Mouse (Mus musculus) embryonic facial prominence, embryonic 15.5 days (tissue): Measurements from ENCODE around the gene Ptprz1. TPM values are rescaled to one million over a fixed set of nuclear protein-coding genes. Genes with fewer than 3 reads are reported as not detected.
"Not testable (repeated sequence)": the region's sequence is repeated elsewhere in the genome, so short reads cannot be mapped to it uniquely, and the experiment has no call there.

Source experiments
- ATAC-seq: fragments of 200-750 bp; cut with Nextera tagmentation; 2 replicates; pipeline ENCODE4 v1.8.0; 2017; ENCODE audit warnings: low read depth, moderate TSS enrichment; ENCODE audit not compliant: insufficient number of reproducible peaks, low FRiP score, low TSS enrichment
- H3K27ac ChIP-seq: fragments of 300-500 bp; sonication (generic); replicated peaks from 2 replicates; pipeline ENCODE4 v1.5.1; 2015; ENCODE audit warnings: mild to moderate bottlenecking, inconsistent platforms
- H3K27me3 ChIP-seq: fragments of 300-500 bp; sonication (generic); 2 replicates; pipeline ENCODE4 v1.6.1; 2015; ENCODE audit warnings: inconsistent platforms
- H3K36me3 ChIP-seq: fragments of 300-500 bp; sonication (generic); 2 replicates; pipeline ENCODE4 v1.6.1; 2015; ENCODE audit warnings: mild to moderate bottlenecking, inconsistent platforms
- H3K4me1 ChIP-seq: fragments of 300-500 bp; sonication (generic); 2 replicates; pipeline ENCODE4 v1.6.1; 2015; ENCODE audit warnings: inconsistent platforms
- H3K4me2 ChIP-seq: fragments of 300-500 bp; sonication (generic); replicated peaks from 2 replicates; pipeline ENCODE4 v1.6.1; 2015; ENCODE audit warnings: mild to moderate bottlenecking, inconsistent platforms
- H3K4me3 ChIP-seq: fragments of 300-500 bp; sonication (generic); replicated peaks from 2 replicates; pipeline ENCODE4 v1.5.1; 2015; ENCODE audit warnings: mild to moderate bottlenecking, inconsistent platforms
- H3K9ac ChIP-seq: fragments of 300-500 bp; sonication (generic); 2 replicates; pipeline ENCODE4 v1.6.1; 2015; ENCODE audit warnings: inconsistent platforms
- H3K9me3 ChIP-seq: fragments of 300-500 bp; sonication (generic); replicated peaks from 2 replicates; pipeline ENCODE4 v1.6.1; 2016; ENCODE audit warnings: inconsistent platforms
- WGBS: fragments of 180-500 bp; shearing (Covaris S2); methylation state at CpG from one replicate; pipeline ENCODE4 v1.1.7; 2015; 5-methylcytosine and 5-hydroxymethylcytosine counted together
- polyA plus RNA-seq: library from polyadenylated mRNA; unstranded; fragments of >200 nt; fragmentation: Nextera tagmentation; extraction: Ambion mirVana; gene quantifications from 2 replicates; pipeline ENCODE4 v1.2.1, GENCODE M21; 2015

Ptprz1 gene
- polyA plus RNA-seq, 1 experiment from 2014 or later, result 17.3 TPM

DNA sequence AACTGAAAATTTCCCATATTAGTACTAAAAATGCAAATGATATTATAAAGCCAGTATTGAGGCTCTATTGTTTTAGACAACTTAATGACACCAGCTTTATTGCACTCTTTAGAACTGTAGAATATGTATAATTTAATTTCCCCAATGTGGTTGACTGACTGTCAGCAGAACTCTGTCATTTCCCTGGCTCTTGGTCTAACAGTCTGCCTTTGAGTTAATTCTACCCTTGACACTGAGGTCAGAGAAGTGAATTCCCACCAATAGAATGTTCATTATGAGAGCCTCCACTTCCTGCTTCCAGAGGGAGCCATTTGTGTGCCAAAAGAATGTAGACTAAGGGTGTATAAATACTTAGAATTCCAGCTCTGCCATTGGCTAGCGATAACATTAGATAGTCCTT is 152.9 kb downstream of the Ptprz1 start:
- H3K4me1 ChIP-seq, result no peaks in the 10 kb centered on the region
- no peak for ATAC-seq
- H3K27me3 ChIP-seq, result no peaks in the 10 kb centered on the region
- H3K9ac ChIP-seq, result no peak overlapping the region
- H3K4me2 ChIP-seq, result no peak overlapping the region
- H3K36me3 ChIP-seq, result no peaks in the 10 kb centered on the region
- no peak overlapping the region for H3K27ac ChIP-seq
- H3K4me3 ChIP-seq, result no peak overlapping the region
- H3K9me3 ChIP-seq, result no peaks in the 10 kb centered on the region
- WGBS, result 74% methylated on average over 1 of the region's 1 CpGs

DNA sequence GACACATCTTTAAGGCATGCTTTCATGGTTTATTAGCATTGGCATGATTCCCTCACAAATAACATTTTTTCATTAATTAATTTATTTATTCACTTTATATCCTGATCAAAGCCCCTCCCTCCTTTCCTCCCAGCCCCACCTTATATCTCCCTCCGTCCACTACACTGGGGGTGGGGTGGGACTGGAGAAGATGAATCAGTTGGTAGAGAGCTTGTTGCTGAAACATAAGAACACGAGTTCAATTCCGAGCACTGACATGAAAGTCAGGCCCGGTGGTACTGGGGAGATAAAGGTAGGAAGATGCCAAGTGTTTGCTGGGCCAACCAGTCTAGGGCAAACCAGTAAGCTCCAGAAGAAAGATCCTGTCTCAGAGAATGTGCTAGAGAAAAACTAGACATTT is 173.5 kb downstream of the Ptprz1 start:
- Histone ChIP-seq H3K9ac (no peak overlapping the region), H3K9me3 (no peaks in the 10 kb centered on the region), H3K4me1 (no peaks in the 10 kb centered on the region), H3K4me2 (no peak overlapping the region), H3K36me3 (0 out of 2 replicates have a peak, but pooled peaks cover 3% of the 10 kb centered on the region), H3K27ac (no peak overlapping the region), H3K27me3 (no peaks in the 10 kb centered on the region), H3K4me3 (no peak overlapping the region)
- 88% methylated on average over 4 of the region's 4 CpGs for WGBS
- ATAC-seq, result no peak

- 0 out of 2 replicates have a peak, but pooled peaks cover 5% of the 10 kb centered on the region for H3K36me3 ChIP-seq
- H3K4me3 ChIP-seq, result no peak overlapping the region
- no peak overlapping the region for H3K27ac ChIP-seq
- WGBS, result 88% methylated on average over 5 of the region's 5 CpGs
- H3K9me3 ChIP-seq, result no peaks in the 10 kb centered on the region
- H3K27me3 ChIP-seq, result no peaks in the 10 kb centered on the region
- no peak overlapping the region for H3K9ac ChIP-seq
- H3K4me2 ChIP-seq, result no peak overlapping the region
- no peak for ATAC-seq
- no peaks in the 10 kb centered on the region for H3K4me1 ChIP-seq
These were observed 180.4 kb downstream of the Ptprz1 start for GRCm38 (mm10) chr6:23055734-23056133.

- H3K27me3 ChIP-seq, result no peaks in the 10 kb centered on the region
- no peaks in the 10 kb centered on the region for H3K36me3 ChIP-seq
- no peak overlapping the region for H3K4me2 ChIP-seq
- no peak overlapping the region for H3K27ac ChIP-seq
- no peaks in the 10 kb centered on the region for H3K9me3 ChIP-seq
- no peak overlapping the region for H3K4me3 ChIP-seq
- no peak overlapping the region for H3K9ac ChIP-seq
- 55% methylated on average over 2 of the region's 2 CpGs for WGBS
- no peak for ATAC-seq
- H3K4me1 ChIP-seq, result no peaks in the 10 kb centered on the region
These were observed 200.8 kb downstream of the Ptprz1 start for GRCm38 (mm10) chr6:23076060-23076459.

- Histone ChIP-seq H3K4me1 (no peaks in the 10 kb centered on the region), H3K27ac (no peak overlapping the region), H3K27me3 (no peaks in the 10 kb centered on the region), H3K4me2 (no peak overlapping the region), H3K9ac (no peak overlapping the region), H3K36me3 (no peaks in the 10 kb centered on the region), H3K4me3 (no peak overlapping the region), H3K9me3 (no peaks in the 10 kb centered on the region)
- ATAC-seq, result no peak
- 81% methylated on average over 2 of the region's 2 CpGs for WGBS
These were observed 203.0 kb downstream of the Ptprz1 start for GRCm38 (mm10) chr6:23078273-23078672.

DNA sequence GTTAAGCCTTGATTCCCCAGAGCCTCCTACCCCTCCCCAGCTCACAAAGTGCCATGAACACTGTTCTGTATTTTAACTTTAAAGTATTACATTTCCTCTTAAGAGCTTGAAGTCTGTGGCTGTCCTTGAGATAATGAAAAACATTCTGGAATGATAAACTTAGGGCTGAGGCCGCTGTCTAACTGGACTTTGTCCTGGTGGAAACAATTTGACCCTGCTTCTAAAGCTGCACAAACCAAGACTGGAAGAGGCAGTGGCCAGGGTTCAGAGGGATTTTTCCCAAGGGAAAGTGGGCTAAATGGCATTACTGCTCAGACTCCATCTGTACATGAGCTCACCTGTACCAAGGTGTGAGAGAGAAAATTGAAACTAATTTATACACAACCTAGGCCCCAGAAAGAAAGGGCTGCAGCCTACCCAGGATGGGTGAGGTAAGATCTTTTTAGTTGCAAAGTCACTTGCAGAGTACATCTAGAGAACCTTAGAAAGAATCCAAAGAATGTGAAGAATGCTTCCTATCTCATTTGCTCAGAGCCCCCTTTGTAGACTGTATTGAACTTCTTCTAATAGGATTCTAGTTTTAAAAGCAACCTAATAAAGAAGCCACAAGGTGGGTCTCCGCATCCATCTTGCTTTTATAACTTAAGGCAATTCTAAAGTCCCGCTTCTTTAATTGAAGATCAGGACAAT is 204.8 kb downstream of the Ptprz1 start:
- no peaks in the 10 kb centered on the region for H3K36me3 ChIP-seq
- H3K4me1 ChIP-seq, result no peaks in the 10 kb centered on the region
- no peak for ATAC-seq
- no peak overlapping the region for H3K9ac ChIP-seq
- no peak overlapping the region for H3K27ac ChIP-seq
- no peaks in the 10 kb centered on the region for H3K27me3 ChIP-seq
- no peaks in the 10 kb centered on the region for H3K9me3 ChIP-seq
- H3K4me3 ChIP-seq, result no peak overlapping the region
- H3K4me2 ChIP-seq, result no peak overlapping the region
- WGBS, result 45% methylated on average over 3 of the region's 3 CpGs

GRCm38 (mm10) chr6:23084587-23085421 is 209.5 kb downstream of the Ptprz1 start:
- no peaks in the 10 kb centered on the region for H3K36me3 ChIP-seq
- H3K4me1 ChIP-seq, result no peaks in the 10 kb centered on the region
- no peaks in the 10 kb centered on the region for H3K9me3 ChIP-seq
- H3K4me2 ChIP-seq, result no peak overlapping the region
- no peak overlapping the region for H3K4me3 ChIP-seq
- H3K9ac ChIP-seq, result no peak overlapping the region
- no peak for ATAC-seq
- no peak overlapping the region for H3K27ac ChIP-seq
- H3K27me3 ChIP-seq, result no peaks in the 10 kb centered on the region
- WGBS, result 83% methylated on average over 5 of the region's 5 CpGs

- H3K4me2 ChIP-seq, H3K9ac ChIP-seq: not testable (repeated sequence)
These were observed 214.0 kb downstream of the Ptprz1 start for GRCm38 (mm10) chr6:23089292-23089691.

DNA sequence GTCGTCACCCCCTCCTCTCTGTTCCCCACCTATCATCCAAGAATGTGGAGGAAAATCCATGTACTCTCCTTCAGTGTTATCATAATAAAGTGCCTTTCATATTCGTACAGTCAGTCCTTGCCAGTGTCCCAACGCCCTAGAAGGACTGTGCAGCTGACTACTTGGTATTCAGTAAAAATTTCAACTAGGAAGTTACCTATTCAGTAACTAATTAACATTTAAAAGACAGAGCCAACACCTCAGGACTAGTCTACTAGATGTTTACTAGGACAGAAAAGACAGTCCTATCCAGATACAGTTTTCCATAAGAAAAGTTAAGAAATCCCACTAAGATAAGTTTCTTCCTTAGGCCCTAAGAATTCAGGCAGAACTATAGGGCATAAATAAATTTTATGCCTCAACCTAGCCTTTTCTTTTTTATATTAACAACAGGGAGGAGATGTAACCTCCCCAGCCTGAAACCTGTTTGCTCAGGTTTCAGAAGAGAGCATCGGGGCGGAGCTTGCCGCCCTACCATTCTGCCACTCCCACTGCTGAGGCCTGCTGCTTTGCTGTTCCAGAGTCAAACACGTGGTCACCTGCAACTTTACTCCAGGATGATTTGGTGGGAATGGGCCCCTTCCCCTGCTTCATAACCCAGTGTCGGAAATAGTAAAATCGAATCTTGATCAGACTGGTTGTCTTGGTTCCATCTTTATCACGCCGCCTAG is 215.2 kb downstream of the Ptprz1 start:
- H3K4me2 ChIP-seq, H3K4me1 ChIP-seq, H3K36me3 ChIP-seq, H3K9ac ChIP-seq, H3K4me3 ChIP-seq, H3K27me3 ChIP-seq, H3K27ac ChIP-seq, ATAC-seq, H3K9me3 ChIP-seq: not testable (repeated sequence)
- 84% methylated on average over 11 of the region's 11 CpGs for WGBS

More at GRCm38 (mm10) chr6:23089292-23089691, 214.0 kb downstream of the Ptprz1 start:
- H3K4me1 ChIP-seq, ATAC-seq, H3K27ac ChIP-seq, H3K36me3 ChIP-seq, H3K4me3 ChIP-seq, H3K27me3 ChIP-seq, H3K9me3 ChIP-seq: not testable (repeated sequence)
- 68% methylated on average over 4 of the region's 4 CpGs for WGBS
